Mouse (Mus musculus): Measurements from ENCODE around the gene Olfr715b. TPM values are rescaled to one million over a fixed set of nuclear protein-coding genes. Genes with fewer than 3 reads are reported as not detected.
"Not testable (repeated sequence)": the region's sequence is repeated elsewhere in the genome, so short reads cannot be mapped to it uniquely, and the experiment has no call there.

The Olfr715b gene
- polyA plus RNA-seq (2014; fragmentation: Nextera tagmentation; extraction: Ambion mirVana) = not detected in 2 replicates

DNA sequence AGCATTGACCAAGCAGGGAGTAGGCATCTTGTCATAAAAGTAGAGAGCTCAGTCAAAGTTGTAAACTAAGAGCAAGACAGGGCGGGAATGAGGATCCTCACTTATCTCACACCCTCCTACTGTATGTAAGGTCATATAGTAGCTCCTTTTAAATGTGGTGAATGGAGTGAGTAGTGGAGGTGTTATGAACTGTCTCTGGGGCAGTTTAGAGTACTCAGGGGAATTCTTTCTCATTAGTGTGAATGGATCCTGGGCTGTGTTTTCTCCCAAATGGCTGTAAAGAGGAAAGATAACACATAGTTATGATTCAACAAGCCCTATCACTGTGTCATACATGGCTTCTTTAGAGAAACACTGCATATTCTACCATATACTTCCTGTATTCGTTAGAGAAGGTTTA is at the start of gene Olfr715b:
Olfr715b (minus strand) TSS at position 101 of the 400 bp plus-strand sequence.
- H3K9me3 ChIP-seq (ENCODE audit: control insufficient read depth, low read length); H3K36me3 ChIP-seq (ENCODE audit: control insufficient read depth, insufficient read depth, low read length); H3K27ac ChIP-seq (ENCODE audit: low read depth, low read length); H3K27me3 ChIP-seq (ENCODE audit: control insufficient read depth, insufficient read depth, low read length); H3K4me2 ChIP-seq (replicated peaks; ENCODE audit: low read depth, low read length); DNase-seq (ENCODE audit: low spot score); ATAC-seq (ENCODE audit: low FRiP score); H3K9ac ChIP-seq (ENCODE audit: low read depth, low read length); H3K4me3 ChIP-seq (ENCODE audit: low read depth, low read length); H3K4me1 ChIP-seq (replicated peaks; ENCODE audit: control insufficient read depth, insufficient read depth, low read length): not testable (repeated sequence)
- WGBS = 89% methylated on average over 1 of the region's 2 CpGs

GRCm38 (mm10) chr7:107138027-107138426 is 27.9 kb upstream of the Olfr715b start, which contains the start of gene Olfr716:
Gene Olfr716, plus strand, starts transcription at chr7:107138327.
- WGBS = 69% methylated on average over 2 of the region's 2 CpGs
- not testable (repeated sequence) for ATAC-seq (ENCODE audit: low FRiP score); H3K4me3 ChIP-seq (ENCODE audit: low read depth, low read length); H3K27me3 ChIP-seq (ENCODE audit: control insufficient read depth, insufficient read depth, low read length); H3K36me3 ChIP-seq (ENCODE audit: control insufficient read depth, insufficient read depth, low read length); H3K27ac ChIP-seq (ENCODE audit: low read depth, low read length); H3K9ac ChIP-seq (ENCODE audit: low read depth, low read length); DNase-seq (ENCODE audit: low spot score); H3K9me3 ChIP-seq (ENCODE audit: control insufficient read depth, low read length); H3K4me2 ChIP-seq (replicated peaks; ENCODE audit: low read depth, low read length); H3K4me1 ChIP-seq (replicated peaks; ENCODE audit: control insufficient read depth, insufficient read depth, low read length)

DNA sequence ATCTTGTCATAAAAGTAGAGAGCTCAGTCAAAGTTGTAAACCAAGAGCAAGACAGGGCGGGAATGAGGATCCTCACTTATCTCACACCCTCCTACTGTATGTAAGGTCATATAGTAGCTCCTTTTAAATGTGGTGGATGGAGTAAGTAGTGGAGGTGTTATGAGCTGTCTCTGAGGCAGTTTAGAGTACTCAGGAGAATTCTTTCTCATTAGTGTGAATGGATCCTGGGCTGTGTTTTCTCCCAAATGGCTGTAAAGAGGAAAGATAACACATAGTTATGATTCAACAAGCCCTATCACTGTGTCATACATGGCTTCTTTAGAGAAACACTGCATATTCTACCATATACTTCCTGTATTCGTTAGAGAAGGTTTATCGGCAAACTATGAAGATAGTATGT is 20.8 kb upstream of the Olfr715b start, which contains the start of gene Olfr715:
Olfr715 (minus strand) TSS at position 101 of the 400 bp plus-strand sequence.
- not testable (repeated sequence) for H3K27me3 ChIP-seq (ENCODE audit: control insufficient read depth, insufficient read depth, low read length); H3K36me3 ChIP-seq (ENCODE audit: control insufficient read depth, insufficient read depth, low read length); H3K4me1 ChIP-seq (replicated peaks; ENCODE audit: control insufficient read depth, insufficient read depth, low read length); H3K4me2 ChIP-seq (replicated peaks; ENCODE audit: low read depth, low read length); ATAC-seq (ENCODE audit: low FRiP score); H3K9me3 ChIP-seq (ENCODE audit: control insufficient read depth, low read length); H3K4me3 ChIP-seq (ENCODE audit: low read depth, low read length); H3K27ac ChIP-seq (ENCODE audit: low read depth, low read length); H3K9ac ChIP-seq (ENCODE audit: low read depth, low read length); DNase-seq (ENCODE audit: low spot score)
- 93% methylated on average over 2 of the region's 3 CpGs for WGBS

- Histone ChIP-seq H3K4me1 (replicated peaks; ENCODE audit: control insufficient read depth, insufficient read depth, low read length) (no peaks in the 10 kb centered on the region), H3K4me2 (replicated peaks; ENCODE audit: low read depth, low read length) (no peak within 1 kb of the TSS), H3K27ac (ENCODE audit: low read depth, low read length) (no peak within 1 kb of the TSS), H3K36me3 (ENCODE audit: control insufficient read depth, insufficient read depth, low read length) (no peaks in the 10 kb centered on the region), H3K27me3 (ENCODE audit: control insufficient read depth, insufficient read depth, low read length) (no peaks in the 10 kb centered on the region), H3K9ac (ENCODE audit: low read depth, low read length) (no peak within 1 kb of the TSS), H3K4me3 (ENCODE audit: low read depth, low read length) (no peak within 1 kb of the TSS), H3K9me3 (ENCODE audit: control insufficient read depth, low read length) (no peaks in the 10 kb centered on the region)
- ATAC-seq (ENCODE audit: low FRiP score) (no peak), DNase-seq (ENCODE audit: low spot score) (no peak)
- WGBS = 51% methylated on average over 1 of the region's 1 CpGs
These were observed 17.2 kb downstream of the Olfr715b start, which contains the start of gene Olfr17 for GRCm38 (mm10) chr7:107092920-107093319. Gene Olfr17, plus strand, starts transcription at chr7:107093220.

DNA sequence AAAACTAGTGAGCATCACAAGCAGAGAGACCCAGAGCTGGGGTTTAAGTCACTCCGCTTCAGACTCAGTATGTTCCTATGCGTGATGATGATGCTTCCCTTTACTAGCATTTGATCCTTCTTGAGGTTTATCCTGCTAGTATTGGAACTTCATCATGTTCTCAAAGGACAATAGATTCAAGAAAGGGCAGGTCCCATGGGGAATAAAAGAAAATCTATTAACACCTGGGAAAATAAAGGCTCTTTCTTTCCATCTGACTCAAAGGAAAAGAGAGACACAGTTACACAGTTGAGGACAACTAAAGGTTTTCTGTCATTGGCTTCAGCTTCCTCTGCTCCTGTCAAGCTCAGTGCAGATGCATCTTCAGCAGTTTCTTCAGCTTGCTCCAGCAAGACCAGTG is 39.5 kb downstream of the Olfr715b start, which contains the start of gene Olfr714:
Olfr714 (plus strand) TSS at position 301 of the 400 bp plus-strand sequence.
- Histone ChIP-seq H3K4me3 (ENCODE audit: low read depth, low read length) (no peak within 1 kb of the TSS), H3K4me1 (replicated peaks; ENCODE audit: control insufficient read depth, insufficient read depth, low read length) (no peaks in the 10 kb centered on the region), H3K27ac (ENCODE audit: low read depth, low read length) (no peak within 1 kb of the TSS), H3K4me2 (replicated peaks; ENCODE audit: low read depth, low read length) (no peak within 1 kb of the TSS), H3K9me3 (ENCODE audit: control insufficient read depth, low read length) (no peaks in the 10 kb centered on the region), H3K36me3 (ENCODE audit: control insufficient read depth, insufficient read depth, low read length) (no peaks in the 10 kb centered on the region), H3K27me3 (ENCODE audit: control insufficient read depth, insufficient read depth, low read length) (no peaks in the 10 kb centered on the region), H3K9ac (ENCODE audit: low read depth, low read length) (no peak within 1 kb of the TSS)
- ATAC-seq (ENCODE audit: low FRiP score) (no peak), DNase-seq (ENCODE audit: low spot score) (no peak)
- WGBS = 89% methylated on average over 2 of the region's 2 CpGs

Other genes with a start within 250 kb of the Olfr715b start
- not detected in 2 replicates for gene Olfr704, start 247.2 kb downstream of the Olfr715b start, polyA plus RNA-seq (2014; fragmentation: Nextera tagmentation; extraction: Ambion mirVana)
- not detected in 2 replicates for gene Olfr705, start 233.5 kb downstream of the Olfr715b start, polyA plus RNA-seq (2014; fragmentation: Nextera tagmentation; extraction: Ambion mirVana)
- gene Olfr706, start 222.2 kb downstream of the Olfr715b start, polyA plus RNA-seq (2014; fragmentation: Nextera tagmentation; extraction: Ambion mirVana) = not detected in 2 replicates
- not detected in 2 replicates for gene Olfr707, start 209.1 kb downstream of the Olfr715b start, polyA plus RNA-seq (2014; fragmentation: Nextera tagmentation; extraction: Ambion mirVana)
- not detected in 2 replicates for gene Olfr1532-ps1, start 202.4 kb downstream of the Olfr715b start, polyA plus RNA-seq (2014; fragmentation: Nextera tagmentation; extraction: Ambion mirVana)
- not detected in 2 replicates for gene Olfr709-ps1, start 178.2 kb downstream of the Olfr715b start, polyA plus RNA-seq (2014; fragmentation: Nextera tagmentation; extraction: Ambion mirVana)
- not detected in 2 replicates for gene Olfr710, start 162.1 kb downstream of the Olfr715b start, polyA plus RNA-seq (2014; fragmentation: Nextera tagmentation; extraction: Ambion mirVana)
- not detected in 2 replicates for gene Olfr6, start 146.4 kb downstream of the Olfr715b start, polyA plus RNA-seq (2014; fragmentation: Nextera tagmentation; extraction: Ambion mirVana)
- not detected in 2 replicates for gene Olfr711, start 134.9 kb downstream of the Olfr715b start, polyA plus RNA-seq (2014; fragmentation: Nextera tagmentation; extraction: Ambion mirVana)
- gene Olfr2, start 104.3 kb downstream of the Olfr715b start, polyA plus RNA-seq (2014; fragmentation: Nextera tagmentation; extraction: Ambion mirVana) = not detected in 2 replicates
- gene Olfr713, start 79.2 kb downstream of the Olfr715b start, polyA plus RNA-seq (2014; fragmentation: Nextera tagmentation; extraction: Ambion mirVana) = not detected in 2 replicates
- not detected in 2 replicates for gene Olfr714, start 39.4 kb downstream of the Olfr715b start, polyA plus RNA-seq (2014; fragmentation: Nextera tagmentation; extraction: Ambion mirVana)
- gene Olfr17, start 17.1 kb downstream of the Olfr715b start, polyA plus RNA-seq (2014; fragmentation: Nextera tagmentation; extraction: Ambion mirVana) = not detected in 2 replicates
- not detected in 2 replicates for gene Olfr715, start 20.7 kb upstream of the Olfr715b start, polyA plus RNA-seq (2014; fragmentation: Nextera tagmentation; extraction: Ambion mirVana)
- gene Olfr716, start 28.0 kb upstream of the Olfr715b start, polyA plus RNA-seq (2014; fragmentation: Nextera tagmentation; extraction: Ambion mirVana) = not detected in 2 replicates
- gene Nlrp14, start 56.6 kb upstream of the Olfr715b start, polyA plus RNA-seq (2014; fragmentation: Nextera tagmentation; extraction: Ambion mirVana) = not detected in 2 replicates
- not detected in 2 replicates for gene Rbmxl2, start 99.1 kb upstream of the Olfr715b start, polyA plus RNA-seq (2014; fragmentation: Nextera tagmentation; extraction: Ambion mirVana)

Measured in hindbrain, embryonic 11.5 days (tissue).